Mouse (Mus musculus) brown adipose tissue, adult 24 weeks (tissue): ENCODE results near the gene Hopx. TPM values are rescaled to one million over a fixed set of nuclear protein-coding genes. Genes with fewer than 3 reads are reported as not detected.

ENCODE experiments used
- polyA plus RNA-seq: library from polyadenylated mRNA; stranded (reverse); fragments of >200 nt; gene quantifications from 2 replicates; pipeline ENCODE4 v1.2.4, GENCODE M21; 2012; ENCODE audit not compliant: missing spikeins, insufficient read depth, insufficient read length

The Hopx gene
- polyA plus RNA-seq, 1 experiment, result 5.0 TPM

Other genes with a start within 250 kb of the Hopx start
- gene Aasdh, start 209.6 kb downstream of the Hopx start, polyA plus RNA-seq, result 4.4 and 5.7 TPM in 2 replicates
- gene Paics, start 163.8 kb downstream of the Hopx start, polyA plus RNA-seq, result 121 and 134 TPM in 2 replicates
- 5.3 TPM in 2 replicates for gene Ppat, start 163.5 kb downstream of the Hopx start, polyA plus RNA-seq
- 34.9 and 55.9 TPM in 2 replicates for gene Srp72, start 140.4 kb downstream of the Hopx start, polyA plus RNA-seq
- gene Arl9, start 111.1 kb downstream of the Hopx start, polyA plus RNA-seq, result not detected in 2 replicates
- gene Thegl, start 99.1 kb downstream of the Hopx start, polyA plus RNA-seq, result not detected in 2 replicates
- not detected in 2 replicates for gene Spink2, start 96.3 kb upstream of the Hopx start, polyA plus RNA-seq
- 7.0 TPM in 2 replicates for gene Rest, start 150.4 kb upstream of the Hopx start, polyA plus RNA-seq
- 22.2 and 29.5 TPM in 2 replicates for gene Noa1, start 195.0 kb upstream of the Hopx start, polyA plus RNA-seq
- gene Polr2b, start 195.0 kb upstream of the Hopx start, polyA plus RNA-seq, result 25.0 and 43.6 TPM in 2 replicates